Mouse (Mus musculus) kidney, adult 2 months (tissue): ENCODE measurements at regions not wholly inside any gene's neighbourhood (a gene's known extent, or its start where the extent isn't known, plus 50 kb on each side); places are given as distances from the start of the nearest gene placed in this dataset.

Source experiments
- CTCF ChIP-seq: fragments of 200-500 bp; conservative IDR thresholded peaks from 2 replicates; pipeline ENCODE4 v1.5.1; 2011; ENCODE audit warnings: low read depth, mild to moderate bottlenecking, control low read depth, low read length, moderate library complexity, mixed read lengths; ENCODE audit not compliant: insufficient read depth, insufficient read length
- POLR2A ChIP-seq: fragments of 200-500 bp; IDR thresholded peaks from one replicate; pipeline ENCODE4 v1.6.1; 2011; ENCODE audit warnings: low read depth, low read length, control low read depth

DNA sequence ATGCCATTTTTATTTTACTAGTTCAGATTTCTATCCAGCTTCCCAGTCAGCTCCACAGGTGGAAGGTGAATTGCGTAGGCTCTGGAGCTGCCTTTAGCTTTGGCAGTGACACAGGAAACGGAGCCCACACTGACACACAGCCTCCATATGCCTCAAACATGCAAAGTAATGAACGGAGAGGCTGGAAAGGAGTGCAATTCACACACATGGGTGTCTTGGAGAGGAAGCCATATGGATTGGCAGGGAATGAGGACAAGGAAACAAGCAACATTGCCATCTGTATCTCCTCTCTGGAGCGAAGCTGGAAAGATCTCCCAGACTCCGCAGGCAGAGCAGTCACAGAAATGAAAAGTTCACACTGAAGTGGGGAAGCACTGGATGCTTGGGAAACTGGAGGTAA, 201.6 kb upstream of the 4930452B06Rik start:
- no peak for TF ChIP-seq CTCF
- TF ChIP-seq POLR2A = no peak
